Mouse (Mus musculus): Measurements from ENCODE around the gene Zmynd8. TPM values are rescaled to one million over a fixed set of nuclear protein-coding genes. Genes with fewer than 3 reads are reported as not detected.

The Zmynd8 gene
- total and polyA plus RNA-seq, 3 experiments: 30.3 to 89.2 (median 41.6) TPM

GRCm38 (mm10) chr2:165834601-165835000 lies 64.2 kb downstream of the Zmynd8 start:
- H3K4me3 ChIP-seq (ENCODE audit: control insufficient read depth in 1 of 2, insufficient read depth in 1 of 2, low read depth in 2 of 2, low read length in 2 of 2): no peak overlapping the region
- H3K27me3 ChIP-seq (ENCODE audit: control insufficient read depth in 1 of 2, insufficient read depth in 2 of 2, low read length in 2 of 2): no peaks in the 10 kb centered on the region
- DNase-seq (ENCODE audit: low read depth, low spot score): no peak
- H3K27ac ChIP-seq (ENCODE audit: control insufficient read depth, low read depth, low read length): no peak overlapping the region
- no peaks in the 10 kb centered on the region; the same call in 1 of the 2 replicates for H3K79me2 ChIP-seq (ENCODE audit: control insufficient read depth, insufficient read depth, low read length, poor library complexity)
- H3K36me3 ChIP-seq (ENCODE audit: control insufficient read depth in 1 of 2, insufficient read depth in 2 of 2, low read length in 2 of 2): peaks cover 0 to 13% of the 10 kb centered on the region in 2 experiments; a peak in 2 of 4 replicates
- H3K9ac ChIP-seq (ENCODE audit: control insufficient read depth, low read depth, low read length, poor library complexity, severe bottlenecking): no peak overlapping the region
- no peaks in the 10 kb centered on the region for H3K9me3 ChIP-seq (replicated peaks; ENCODE audit: insufficient read depth, low read length)
- H3K4me1 ChIP-seq (ENCODE audit: control insufficient read depth in 1 of 2, insufficient read depth in 2 of 2, low read length in 2 of 2): no peaks in the 10 kb centered on the region
- TF ChIP-seq SIN3A (IDR thresholded peaks at IDR 0.05; ENCODE audit: low read length): no peak
- no peak for TF ChIP-seq CHD1 (IDR thresholded peaks at IDR 0.05; ENCODE audit: low read depth, low read length)
- no peak for TF ChIP-seq TAL1 (IDR thresholded peaks at IDR 0.05; ENCODE audit: low read length)

- TF ChIP-seq CTCF (IDR thresholded peaks at IDR 0.05 in 2 of 3, conservative IDR thresholded peaks at IDR 0.05 in 1 of 3; ENCODE audit: control insufficient read depth in 1 of 3, insufficient read depth in 1 of 3, low read depth in 2 of 3, low read length in 3 of 3, poor library complexity in 1 of 3, severe bottlenecking in 1 of 3) (no peak), MYC (IDR thresholded peaks at IDR 0.05; ENCODE audit: low read depth, low read length) (no peak), MXI1 (IDR thresholded peaks at IDR 0.05; ENCODE audit: low read depth, low read length) (no peak), MAX (IDR thresholded peaks at IDR 0.05; ENCODE audit: low read length) (no peak), JUND (IDR thresholded peaks at IDR 0.05; ENCODE audit: low read depth, low read length) (no peak), ELF1 (IDR thresholded peaks at IDR 0.05; ENCODE audit: low read depth, low read length) (no peak), EP300 (IDR thresholded peaks at IDR 0.05; ENCODE audit: low read depth in 1 of 2, low read length in 2 of 2) (no peak), MEF2A (IDR thresholded peaks at IDR 0.05; ENCODE audit: extremely low read depth, insufficient replicate concordance, low read depth, low read length, poor library complexity, severe bottlenecking) (no peak), BHLHE40 (IDR thresholded peaks at IDR 0.05; ENCODE audit: borderline replicate concordance, low read depth, low read length) (no peak), NELFE (IDR thresholded peaks at IDR 0.05; ENCODE audit: low read depth, low read length) (no peak), RCOR1 (IDR thresholded peaks at IDR 0.05; ENCODE audit: low read depth, low read length) (no peak), TCF12 (IDR thresholded peaks at IDR 0.05; ENCODE audit: low read depth, low read length) (no peak), MYB (IDR thresholded peaks at IDR 0.05; ENCODE audit: low read depth, low read length) (no peak), MAFK (IDR thresholded peaks at IDR 0.05; ENCODE audit: borderline replicate concordance, low read depth, low read length) (no peak), UBTF (IDR thresholded peaks at IDR 0.05; ENCODE audit: borderline replicate concordance, insufficient read depth, low read depth, low read length) (no peak), ZNF384 (IDR thresholded peaks at IDR 0.05; ENCODE audit: low read depth, low read length) (no peak), CHD1 (IDR thresholded peaks at IDR 0.05; ENCODE audit: low read depth, low read length) (no peak), USF1 (IDR thresholded peaks at IDR 0.05; ENCODE audit: low read depth, low read length) (no peak), ZC3H11A (IDR thresholded peaks at IDR 0.05; ENCODE audit: low read depth, low read length) (no peak)
- Histone ChIP-seq H3K4me3 (ENCODE audit: control insufficient read depth in 1 of 2, insufficient read depth in 1 of 2, low read depth in 2 of 2, low read length in 2 of 2) (no peak overlapping the region), H3K27ac (ENCODE audit: control insufficient read depth, low read depth, low read length) (no peak overlapping the region)
These were observed 65.3 kb downstream of the Zmynd8 start for GRCm38 (mm10) chr2:165833468-165833867.

More at GRCm38 (mm10) chr2:165833468-165833867, 65.3 kb downstream of the Zmynd8 start:
- no peak for DNase-seq (ENCODE audit: low read depth, low spot score)
- Histone ChIP-seq H3K79me2 (ENCODE audit: control insufficient read depth, insufficient read depth, low read length, poor library complexity) (no peaks in the 10 kb centered on the region; the same call in 1 of the 2 replicates), H3K9me3 (replicated peaks; ENCODE audit: insufficient read depth, low read length) (no peaks in the 10 kb centered on the region), H3K4me1 (ENCODE audit: control insufficient read depth in 1 of 2, insufficient read depth in 2 of 2, low read length in 2 of 2) (no peaks in the 10 kb centered on the region), H3K27me3 (ENCODE audit: control insufficient read depth in 1 of 2, insufficient read depth in 2 of 2, low read length in 2 of 2) (no peaks in the 10 kb centered on the region), H3K36me3 (ENCODE audit: control insufficient read depth in 1 of 2, insufficient read depth in 2 of 2, low read length in 2 of 2) (peaks cover 0 to 13% of the 10 kb centered on the region in 2 experiments; a peak in 2 of 4 replicates), H3K9ac (ENCODE audit: control insufficient read depth, low read depth, low read length, poor library complexity, severe bottlenecking) (no peak overlapping the region)

All from MEL (cell line).